Mouse (Mus musculus): ENCODE data around the gene Lrig3. TPM values are rescaled to one million over a fixed set of nuclear protein-coding genes. Genes with fewer than 3 reads are reported as not detected.

The Lrig3 gene
- under 1 TPM; 0.47 to 0.92 TPM for total RNA-seq (2023)

DNA sequence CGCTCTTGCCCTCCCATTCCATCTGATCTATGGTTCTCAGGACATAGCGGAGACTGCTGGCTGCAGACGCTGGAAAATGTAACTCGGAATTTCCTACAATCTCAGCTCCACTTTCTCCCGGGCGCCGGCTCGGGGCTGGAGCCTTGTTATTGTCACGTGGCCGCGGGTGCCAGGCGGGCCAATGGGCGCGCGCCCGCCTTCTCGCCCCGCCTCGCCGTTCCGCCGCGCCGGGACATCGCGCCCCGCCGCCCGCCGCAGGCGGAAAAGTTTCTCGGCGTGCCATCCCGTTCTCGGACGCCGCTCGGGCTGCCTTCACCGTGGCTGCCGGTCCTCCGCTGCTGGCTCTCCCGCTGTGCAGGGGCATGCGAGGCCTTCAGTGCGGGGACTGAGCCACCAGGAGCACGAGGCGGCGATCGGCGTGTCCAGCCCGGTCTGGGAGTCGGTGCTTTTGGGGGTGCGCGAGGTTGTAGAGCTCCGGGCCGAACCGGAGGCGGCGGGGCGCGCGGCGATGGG lies at the start of gene Lrig3:
Gene Lrig3, plus strand, starts transcription at position 201 of the 513 bp plus-strand sequence.

Data from T-cell, adult 66 days (primary cell).